Mouse (Mus musculus): ENCODE data around the gene Vsig2. TPM values are rescaled to one million over a fixed set of nuclear protein-coding genes. Genes with fewer than 3 reads are reported as not detected.
A peak's percentile ranks its signal among the peaks of the same experiment; 100 is the strongest.

The Vsig2 gene
- 0.38 TPM in 1 of 2 replicates, not detected in the other for polyA plus RNA-seq (2014; fragmentation: Nextera tagmentation; extraction: Ambion mirVana)

GRCm38 (mm10) chr9:37539170-37540025 lies at the start of gene Vsig2:
Vsig2 (plus strand) TSS chr9:37539255.
- Histone ChIP-seq H3K9ac (ENCODE audit: low read length) (no peak within 1 kb of the TSS), H3K36me3 (ENCODE audit: control insufficient read depth, insufficient read depth, low read length) (no peaks in the 10 kb centered on the region), H3K9me3 (ENCODE audit: control insufficient read depth, low read length) (no peaks in the 10 kb centered on the region), H3K4me2 (ENCODE audit: low read depth) (no peak within 1 kb of the TSS), H3K27me3 (ENCODE audit: control insufficient read depth, insufficient read depth, low read length) (peaks cover 5% of the 10 kb centered on the region; the same call in 1 of the 2 replicates), H3K4me3 (ENCODE audit: low read depth, low read length) (no peak within 1 kb of the TSS), H3K27ac (ENCODE audit: low read depth, low read length) (no peak within 1 kb of the TSS), H3K4me1 (ENCODE audit: control insufficient read depth, insufficient read depth, low read length) (no peaks in the 10 kb centered on the region; the same call in 1 of the 2 replicates)
- DNase-seq (ENCODE audit: low spot score) (no peak), ATAC-seq (ENCODE audit: insufficient read depth, low FRiP score, low TSS enrichment) (no peak)
- WGBS: 48% methylated on average over 23 of the region's 23 CpGs

- Histone ChIP-seq H3K4me1 (ENCODE audit: control insufficient read depth, insufficient read depth, low read length) (peaks cover 11% of the 10 kb centered on the region; the same call in 1 of the 2 replicates), H3K9ac (ENCODE audit: low read length) (peak overlapping the region; percentile 97), H3K27ac (ENCODE audit: low read depth, low read length) (peak overlapping the region; percentile 95), H3K4me2 (ENCODE audit: low read depth) (peak overlapping the region; percentile 87), H3K36me3 (ENCODE audit: control insufficient read depth, insufficient read depth, low read length) (no peaks in the 10 kb centered on the region), H3K4me3 (ENCODE audit: low read depth, low read length) (peak overlapping the region; percentile 99), H3K9me3 (ENCODE audit: control insufficient read depth, low read length) (no peaks in the 10 kb centered on the region), H3K27me3 (ENCODE audit: control insufficient read depth, insufficient read depth, low read length) (no peaks in the 10 kb centered on the region)
- DNase-seq (ENCODE audit: low spot score) (peak; percentile 70), ATAC-seq (ENCODE audit: insufficient read depth, low FRiP score, low TSS enrichment) (peak; percentile 81)
- WGBS: under 1% methylated on average over 61 of the region's 75 CpGs
Observed at GRCm38 (mm10) chr9:37489446-37490120, 49.5 kb upstream of the Vsig2 start.

GRCm38 (mm10) chr9:37495761-37496160 lies 43.3 kb upstream of the Vsig2 start:
- Histone ChIP-seq H3K4me2 (ENCODE audit: low read depth) (no peak overlapping the region), H3K27ac (ENCODE audit: low read depth, low read length) (no peak overlapping the region), H3K9me3 (ENCODE audit: control insufficient read depth, low read length) (no peaks in the 10 kb centered on the region), H3K4me3 (ENCODE audit: low read depth, low read length) (no peak overlapping the region), H3K9ac (ENCODE audit: low read length) (no peak overlapping the region), H3K27me3 (ENCODE audit: control insufficient read depth, insufficient read depth, low read length) (no peaks in the 10 kb centered on the region), H3K36me3 (ENCODE audit: control insufficient read depth, insufficient read depth, low read length) (no peaks in the 10 kb centered on the region), H3K4me1 (ENCODE audit: control insufficient read depth, insufficient read depth, low read length) (peaks cover 1% of the 10 kb centered on the region; the same call in 1 of the 2 replicates)
- 78% methylated on average over 3 of the region's 3 CpGs for WGBS
- DNase-seq (ENCODE audit: low spot score) (no peak), ATAC-seq (ENCODE audit: insufficient read depth, low FRiP score, low TSS enrichment) (no peak)

- no peak for ATAC-seq (ENCODE audit: insufficient read depth, low FRiP score, low TSS enrichment)
Observed at GRCm38 (mm10) chr9:37496325-37496724, 42.7 kb upstream of the Vsig2 start.

GRCm38 (mm10) chr9:37500201-37500600 lies 38.9 kb upstream of the Vsig2 start:
- H3K9ac ChIP-seq (ENCODE audit: low read length): no peak overlapping the region
- no peak for ATAC-seq (ENCODE audit: insufficient read depth, low FRiP score, low TSS enrichment)
- WGBS: 79% methylated on average over 3 of the region's 3 CpGs
- H3K27ac ChIP-seq (ENCODE audit: low read depth, low read length): no peak overlapping the region
- no peaks in the 10 kb centered on the region for H3K36me3 ChIP-seq (ENCODE audit: control insufficient read depth, insufficient read depth, low read length)
- DNase-seq (ENCODE audit: low spot score): no peak
- H3K4me3 ChIP-seq (ENCODE audit: low read depth, low read length): no peak overlapping the region
- H3K4me1 ChIP-seq (ENCODE audit: control insufficient read depth, insufficient read depth, low read length): no peaks in the 10 kb centered on the region
- H3K27me3 ChIP-seq (ENCODE audit: control insufficient read depth, insufficient read depth, low read length): no peaks in the 10 kb centered on the region
- no peaks in the 10 kb centered on the region for H3K9me3 ChIP-seq (ENCODE audit: control insufficient read depth, low read length)
- no peak overlapping the region for H3K4me2 ChIP-seq (ENCODE audit: low read depth)

More at GRCm38 (mm10) chr9:37496325-37496724, 42.7 kb upstream of the Vsig2 start:
- Histone ChIP-seq H3K4me3 (ENCODE audit: low read depth, low read length) (no peak overlapping the region), H3K36me3 (ENCODE audit: control insufficient read depth, insufficient read depth, low read length) (no peaks in the 10 kb centered on the region), H3K4me1 (ENCODE audit: control insufficient read depth, insufficient read depth, low read length) (no peaks in the 10 kb centered on the region), H3K9ac (ENCODE audit: low read length) (no peak overlapping the region), H3K9me3 (ENCODE audit: control insufficient read depth, low read length) (no peaks in the 10 kb centered on the region), H3K27ac (ENCODE audit: low read depth, low read length) (no peak overlapping the region), H3K27me3 (ENCODE audit: control insufficient read depth, insufficient read depth, low read length) (no peaks in the 10 kb centered on the region), H3K4me2 (ENCODE audit: low read depth) (no peak overlapping the region)
- DNase-seq (ENCODE audit: low spot score): no peak

GRCm38 (mm10) chr9:37501170-37501569 lies 37.9 kb upstream of the Vsig2 start:
- DNase-seq (ENCODE audit: low spot score) (no peak), ATAC-seq (ENCODE audit: insufficient read depth, low FRiP score, low TSS enrichment) (no peak)
- Histone ChIP-seq H3K4me3 (ENCODE audit: low read depth, low read length) (no peak overlapping the region), H3K4me2 (ENCODE audit: low read depth) (no peak overlapping the region), H3K27ac (ENCODE audit: low read depth, low read length) (no peak overlapping the region), H3K9me3 (ENCODE audit: control insufficient read depth, low read length) (no peaks in the 10 kb centered on the region), H3K27me3 (ENCODE audit: control insufficient read depth, insufficient read depth, low read length) (no peaks in the 10 kb centered on the region), H3K9ac (ENCODE audit: low read length) (no peak overlapping the region), H3K36me3 (ENCODE audit: control insufficient read depth, insufficient read depth, low read length) (no peaks in the 10 kb centered on the region), H3K4me1 (ENCODE audit: control insufficient read depth, insufficient read depth, low read length) (no peaks in the 10 kb centered on the region)
- WGBS: 90% methylated on average over 1 of the region's 1 CpGs

GRCm38 (mm10) chr9:37504348-37504747 lies 34.7 kb upstream of the Vsig2 start:
- H3K4me3 ChIP-seq (ENCODE audit: low read depth, low read length): no peak overlapping the region
- DNase-seq (ENCODE audit: low spot score) (no peak), ATAC-seq (ENCODE audit: insufficient read depth, low FRiP score, low TSS enrichment) (no peak)
- no peak overlapping the region for H3K9ac ChIP-seq (ENCODE audit: low read length)
- no peak overlapping the region for H3K27ac ChIP-seq (ENCODE audit: low read depth, low read length)
- H3K4me1 ChIP-seq (ENCODE audit: control insufficient read depth, insufficient read depth, low read length): no peaks in the 10 kb centered on the region
- H3K36me3 ChIP-seq (ENCODE audit: control insufficient read depth, insufficient read depth, low read length): no peaks in the 10 kb centered on the region
- H3K9me3 ChIP-seq (ENCODE audit: control insufficient read depth, low read length): no peaks in the 10 kb centered on the region
- H3K27me3 ChIP-seq (ENCODE audit: control insufficient read depth, insufficient read depth, low read length): no peaks in the 10 kb centered on the region
- H3K4me2 ChIP-seq (ENCODE audit: low read depth): no peak overlapping the region

GRCm38 (mm10) chr9:37506023-37506422 lies 33.0 kb upstream of the Vsig2 start:
- Histone ChIP-seq H3K9ac (ENCODE audit: low read length) (no peak overlapping the region), H3K4me1 (ENCODE audit: control insufficient read depth, insufficient read depth, low read length) (no peaks in the 10 kb centered on the region), H3K27ac (ENCODE audit: low read depth, low read length) (no peak overlapping the region), H3K9me3 (ENCODE audit: control insufficient read depth, low read length) (no peaks in the 10 kb centered on the region), H3K4me2 (ENCODE audit: low read depth) (no peak overlapping the region), H3K36me3 (ENCODE audit: control insufficient read depth, insufficient read depth, low read length) (no peaks in the 10 kb centered on the region), H3K4me3 (ENCODE audit: low read depth, low read length) (no peak overlapping the region), H3K27me3 (ENCODE audit: control insufficient read depth, insufficient read depth, low read length) (no peaks in the 10 kb centered on the region)
- WGBS: 93% methylated on average over 1 of the region's 1 CpGs
- DNase-seq (ENCODE audit: low spot score) (no peak), ATAC-seq (ENCODE audit: insufficient read depth, low FRiP score, low TSS enrichment) (no peak)
